Mouse (Mus musculus): ENCODE data around the gene Slc35g1. TPM values are rescaled to one million over a fixed set of nuclear protein-coding genes. Genes with fewer than 3 reads are reported as not detected.

The Slc35g1 gene
- polyA plus RNA-seq, 1 experiment from 2014 or later: 1.4 TPM

- Histone ChIP-seq H3K9me3 (replicated peaks; ENCODE audit: control insufficient read depth, low read length) (no peaks in the 10 kb centered on the region), H3K4me2 (ENCODE audit: low read length) (no peak overlapping the region), H3K9ac (ENCODE audit: low read length) (no peak overlapping the region), H3K4me3 (ENCODE audit: low read depth, low read length) (no peak overlapping the region), H3K36me3 (ENCODE audit: control insufficient read depth, insufficient read depth, low read length) (no peaks in the 10 kb centered on the region), H3K27ac (ENCODE audit: low read depth, low read length) (no peak overlapping the region), H3K27me3 (replicated peaks; ENCODE audit: control insufficient read depth, insufficient read depth, low read length) (no peaks in the 10 kb centered on the region), H3K4me1 (ENCODE audit: control insufficient read depth, insufficient read depth, low read length) (no peaks in the 10 kb centered on the region)
- WGBS: 72% methylated on average over 8 of the region's 8 CpGs
- DNase-seq (ENCODE audit: low spot score) (no peak), ATAC-seq (no peak)
Observed at GRCm38 (mm10) chr19:38356211-38356828, 39.5 kb upstream of the Slc35g1 start.

GRCm38 (mm10) chr19:38357956-38358623 is 37.7 kb upstream of the Slc35g1 start:
- Histone ChIP-seq H3K4me1 (ENCODE audit: control insufficient read depth, insufficient read depth, low read length) (no peaks in the 10 kb centered on the region), H3K9ac (ENCODE audit: low read length) (no peak overlapping the region), H3K27me3 (replicated peaks; ENCODE audit: control insufficient read depth, insufficient read depth, low read length) (no peaks in the 10 kb centered on the region), H3K36me3 (ENCODE audit: control insufficient read depth, insufficient read depth, low read length) (no peaks in the 10 kb centered on the region), H3K4me3 (ENCODE audit: low read depth, low read length) (no peak overlapping the region), H3K27ac (ENCODE audit: low read depth, low read length) (no peak overlapping the region), H3K4me2 (ENCODE audit: low read length) (no peak overlapping the region), H3K9me3 (replicated peaks; ENCODE audit: control insufficient read depth, low read length) (no peaks in the 10 kb centered on the region)
- ATAC-seq (no peak), DNase-seq (ENCODE audit: low spot score) (no peak)
- WGBS: 87% methylated on average over 9 of the region's 9 CpGs

GRCm38 (mm10) chr19:38359287-38359686 is 36.5 kb upstream of the Slc35g1 start:
- Histone ChIP-seq H3K9ac (ENCODE audit: low read length) (no peak overlapping the region), H3K9me3 (replicated peaks; ENCODE audit: control insufficient read depth, low read length) (no peaks in the 10 kb centered on the region), H3K4me1 (ENCODE audit: control insufficient read depth, insufficient read depth, low read length) (no peaks in the 10 kb centered on the region), H3K27me3 (replicated peaks; ENCODE audit: control insufficient read depth, insufficient read depth, low read length) (no peaks in the 10 kb centered on the region), H3K4me3 (ENCODE audit: low read depth, low read length) (no peak overlapping the region), H3K4me2 (ENCODE audit: low read length) (no peak overlapping the region), H3K36me3 (ENCODE audit: control insufficient read depth, insufficient read depth, low read length) (no peaks in the 10 kb centered on the region), H3K27ac (ENCODE audit: low read depth, low read length) (no peak overlapping the region)
- no peak for ATAC-seq
- WGBS: 73% methylated on average over 1 of the region's 1 CpGs
- no peak for DNase-seq (ENCODE audit: low spot score)

- ATAC-seq (no peak), DNase-seq (ENCODE audit: low spot score) (no peak)
- Histone ChIP-seq H3K27ac (ENCODE audit: low read depth, low read length) (no peak overlapping the region), H3K9me3 (replicated peaks; ENCODE audit: control insufficient read depth, low read length) (no peaks in the 10 kb centered on the region), H3K9ac (ENCODE audit: low read length) (no peak overlapping the region), H3K36me3 (ENCODE audit: control insufficient read depth, insufficient read depth, low read length) (no peaks in the 10 kb centered on the region), H3K4me2 (ENCODE audit: low read length) (no peak overlapping the region), H3K4me3 (ENCODE audit: low read depth, low read length) (no peak overlapping the region), H3K27me3 (replicated peaks; ENCODE audit: control insufficient read depth, insufficient read depth, low read length) (no peaks in the 10 kb centered on the region), H3K4me1 (ENCODE audit: control insufficient read depth, insufficient read depth, low read length) (no peaks in the 10 kb centered on the region)
- 78% methylated on average over 2 of the region's 2 CpGs for WGBS
Observed at GRCm38 (mm10) chr19:38361850-38362249, 33.9 kb upstream of the Slc35g1 start.

- H3K4me3 ChIP-seq (ENCODE audit: low read depth, low read length): no peak overlapping the region
- no peak overlapping the region for H3K27ac ChIP-seq (ENCODE audit: low read depth, low read length)
- no peaks in the 10 kb centered on the region for H3K4me1 ChIP-seq (ENCODE audit: control insufficient read depth, insufficient read depth, low read length)
- no peaks in the 10 kb centered on the region for H3K9me3 ChIP-seq (replicated peaks; ENCODE audit: control insufficient read depth, low read length)
- H3K9ac ChIP-seq (ENCODE audit: low read length): no peak overlapping the region
- no peak for DNase-seq (ENCODE audit: low spot score)
- no peak for ATAC-seq
- 18% methylated on average over 1 of the region's 1 CpGs for WGBS
- H3K4me2 ChIP-seq (ENCODE audit: low read length): no peak overlapping the region
- no peaks in the 10 kb centered on the region for H3K27me3 ChIP-seq (replicated peaks; ENCODE audit: control insufficient read depth, insufficient read depth, low read length)
- no peaks in the 10 kb centered on the region for H3K36me3 ChIP-seq (ENCODE audit: control insufficient read depth, insufficient read depth, low read length)
Observed at GRCm38 (mm10) chr19:38363358-38363757, 32.4 kb upstream of the Slc35g1 start.

GRCm38 (mm10) chr19:38363879-38364659 is 31.7 kb upstream of the Slc35g1 start:
- Histone ChIP-seq H3K4me1 (ENCODE audit: control insufficient read depth, insufficient read depth, low read length) (no peaks in the 10 kb centered on the region), H3K9ac (ENCODE audit: low read length) (no peak overlapping the region), H3K4me3 (ENCODE audit: low read depth, low read length) (no peak overlapping the region), H3K27me3 (replicated peaks; ENCODE audit: control insufficient read depth, insufficient read depth, low read length) (no peaks in the 10 kb centered on the region), H3K4me2 (ENCODE audit: low read length) (no peak overlapping the region), H3K9me3 (replicated peaks; ENCODE audit: control insufficient read depth, low read length) (no peaks in the 10 kb centered on the region), H3K36me3 (ENCODE audit: control insufficient read depth, insufficient read depth, low read length) (no peaks in the 10 kb centered on the region), H3K27ac (ENCODE audit: low read depth, low read length) (no peak overlapping the region)
- ATAC-seq: no peak
- 62% methylated on average over 6 of the region's 6 CpGs for WGBS
- DNase-seq (ENCODE audit: low spot score): no peak

GRCm38 (mm10) chr19:38364939-38365614 is 30.7 kb upstream of the Slc35g1 start:
- Histone ChIP-seq H3K4me3 (ENCODE audit: low read depth, low read length) (no peak overlapping the region), H3K36me3 (ENCODE audit: control insufficient read depth, insufficient read depth, low read length) (no peaks in the 10 kb centered on the region), H3K27ac (ENCODE audit: low read depth, low read length) (no peak overlapping the region), H3K4me2 (ENCODE audit: low read length) (no peak overlapping the region), H3K4me1 (ENCODE audit: control insufficient read depth, insufficient read depth, low read length) (no peaks in the 10 kb centered on the region), H3K9ac (ENCODE audit: low read length) (no peak overlapping the region), H3K9me3 (replicated peaks; ENCODE audit: control insufficient read depth, low read length) (no peaks in the 10 kb centered on the region), H3K27me3 (replicated peaks; ENCODE audit: control insufficient read depth, insufficient read depth, low read length) (no peaks in the 10 kb centered on the region)
- ATAC-seq (no peak), DNase-seq (ENCODE audit: low spot score) (no peak)
- 64% methylated on average over 11 of the region's 11 CpGs for WGBS

GRCm38 (mm10) chr19:38372460-38373102 is 23.2 kb upstream of the Slc35g1 start:
- Histone ChIP-seq H3K9me3 (replicated peaks; ENCODE audit: control insufficient read depth, low read length) (no peaks in the 10 kb centered on the region), H3K27ac (ENCODE audit: low read depth, low read length) (no peak overlapping the region), H3K4me3 (ENCODE audit: low read depth, low read length) (no peak overlapping the region), H3K36me3 (ENCODE audit: control insufficient read depth, insufficient read depth, low read length) (no peaks in the 10 kb centered on the region), H3K4me1 (ENCODE audit: control insufficient read depth, insufficient read depth, low read length) (no peaks in the 10 kb centered on the region), H3K4me2 (ENCODE audit: low read length) (no peak overlapping the region), H3K27me3 (replicated peaks; ENCODE audit: control insufficient read depth, insufficient read depth, low read length) (0 out of 2 replicates have a peak, but pooled peaks cover 3% of the 10 kb centered on the region), H3K9ac (ENCODE audit: low read length) (no peak overlapping the region)
- DNase-seq (ENCODE audit: low spot score) (no peak), ATAC-seq (no peak)
- WGBS: 39% methylated on average over 11 of the region's 11 CpGs
